Mouse (Mus musculus): ENCODE measurements at regions not wholly inside any gene's neighbourhood (a gene's known extent, or its start where the extent isn't known, plus 50 kb on each side); places are given as distances from the start of the nearest gene placed in this dataset.
A peak's percentile ranks its signal among the peaks of the same experiment; 100 is the strongest.

- DNase-seq: no peak
Measured at GRCm38 (mm10) chr1:52397460-52397859, 103.0 kb downstream of the Nab1 start.

- DNase-seq: peak; percentile 9
Measured at GRCm38 (mm10) chr1:52392933-52393332, 107.5 kb downstream of the Nab1 start.

GRCm38 (mm10) chr1:52388836-52389235, 111.6 kb downstream of the Nab1 start:
- no peak for DNase-seq

GRCm38 (mm10) chr1:52388118-52388517, 112.4 kb downstream of the Nab1 start:
- no peak for DNase-seq

- no peak for DNase-seq
Measured at GRCm38 (mm10) chr1:52387062-52387461, 113.4 kb downstream of the Nab1 start.

GRCm38 (mm10) chr1:52375320-52375719, 125.2 kb downstream of the Nab1 start:
- no peak for DNase-seq

- no peak for DNase-seq
Measured at GRCm38 (mm10) chr1:52374666-52375065, 125.8 kb downstream of the Nab1 start.

- no peak for DNase-seq
Measured at GRCm38 (mm10) chr1:52373817-52374216, 126.7 kb downstream of the Nab1 start.

- DNase-seq: no peak
Measured at GRCm38 (mm10) chr1:52366386-52366785, 133.4 kb upstream of the Gls start.

- DNase-seq: no peak
Measured at GRCm38 (mm10) chr1:52363625-52364024, 130.6 kb upstream of the Gls start.

GRCm38 (mm10) chr1:52362976-52363375, 129.9 kb upstream of the Gls start:
- DNase-seq: no peak

- DNase-seq: peak; percentile 19
Measured at GRCm38 (mm10) chr1:52354041-52354582, 121.1 kb upstream of the Gls start.

- DNase-seq: no peak
Measured at GRCm38 (mm10) chr1:52342127-52342526, 109.1 kb upstream of the Gls start.

- no peak for DNase-seq
Measured at GRCm38 (mm10) chr1:52338704-52339103, 105.7 kb upstream of the Gls start.

- DNase-seq: no peak
Measured at GRCm38 (mm10) chr1:52338243-52338642, 105.2 kb upstream of the Gls start.

- DNase-seq: no peak
Measured at GRCm38 (mm10) chr1:52336696-52337095, 103.7 kb upstream of the Gls start.

- DNase-seq: no peak
Measured at GRCm38 (mm10) chr1:52332013-52332412, 99.0 kb upstream of the Gls start.

- peak; percentile 19 for DNase-seq
Measured at GRCm38 (mm10) chr1:52331442-52331841, 98.4 kb upstream of the Gls start.

GRCm38 (mm10) chr1:52330496-52330895, 97.5 kb upstream of the Gls start:
- DNase-seq: no peak

GRCm38 (mm10) chr1:52328507-52328906, 95.5 kb upstream of the Gls start:
- no peak for DNase-seq

- no peak for DNase-seq
Measured at GRCm38 (mm10) chr1:52324356-52324755, 91.3 kb upstream of the Gls start.

GRCm38 (mm10) chr1:52312076-52312633, 79.1 kb upstream of the Gls start:
- DNase-seq: no peak

- peak; percentile 36 for DNase-seq
Measured at GRCm38 (mm10) chr1:52306892-52307291, 73.9 kb upstream of the Gls start.

GRCm38 (mm10) chr1:52305679-52306632, 72.9 kb upstream of the Gls start:
- DNase-seq: no peak
